Mouse (Mus musculus): ENCODE measurements around the gene Ppp2r5a. TPM values are rescaled to one million over a fixed set of nuclear protein-coding genes. Genes with fewer than 3 reads are reported as not detected.

Gene Ppp2r5a
- total RNA-seq, 2 experiments from 2014 or later: 225 TPM

GRCm38 (mm10) chr1:191380843-191381242 lies 22.2 kb downstream of the Ppp2r5a start:
- no peak for DNase-seq

- no peak for DNase-seq
Observed at GRCm38 (mm10) chr1:191378080-191378479, 25.0 kb downstream of the Ppp2r5a start.

- no peak for DNase-seq
Observed at GRCm38 (mm10) chr1:191375644-191375998, 27.5 kb downstream of the Ppp2r5a start.

GRCm38 (mm10) chr1:191374993-191375643 lies 28.0 kb downstream of the Ppp2r5a start:
- DNase-seq: no peak

GRCm38 (mm10) chr1:191369140-191369539 lies 33.9 kb downstream of the Ppp2r5a start:
- no peak for DNase-seq

- DNase-seq: no peak
Observed at GRCm38 (mm10) chr1:191368193-191368592, 34.9 kb downstream of the Ppp2r5a start.

- DNase-seq: peak; percentile 32
Observed at GRCm38 (mm10) chr1:191364477-191364876, 38.6 kb downstream of the Ppp2r5a start.

GRCm38 (mm10) chr1:191362412-191362811 lies 40.7 kb downstream of the Ppp2r5a start:
- no peak for DNase-seq

GRCm38 (mm10) chr1:191359478-191359877 lies 43.6 kb downstream of the Ppp2r5a start:
- no peak for DNase-seq

GRCm38 (mm10) chr1:191356936-191357335 lies 46.1 kb downstream of the Ppp2r5a start:
- no peak for DNase-seq

GRCm38 (mm10) chr1:191353836-191354235 lies 49.2 kb downstream of the Ppp2r5a start:
- DNase-seq: no peak

GRCm38 (mm10) chr1:191352786-191353488 lies 50.1 kb downstream of the Ppp2r5a start:
- DNase-seq: peak; percentile 75

- no peak for DNase-seq
Observed at GRCm38 (mm10) chr1:191350355-191350754, 52.7 kb downstream of the Ppp2r5a start.

GRCm38 (mm10) chr1:191349486-191350037 lies 53.5 kb downstream of the Ppp2r5a start:
- DNase-seq: no peak

GRCm38 (mm10) chr1:191348996-191349395 lies 54.1 kb downstream of the Ppp2r5a start:
- DNase-seq: no peak

GRCm38 (mm10) chr1:191348592-191348991 lies 54.5 kb downstream of the Ppp2r5a start:
- no peak for DNase-seq

GRCm38 (mm10) chr1:191347602-191348001 lies 55.5 kb downstream of the Ppp2r5a start:
- DNase-seq: no peak

GRCm38 (mm10) chr1:191340530-191340929 lies 62.5 kb downstream of the Ppp2r5a start:
- DNase-seq: no peak

GRCm38 (mm10) chr1:191339876-191340275 lies 63.2 kb downstream of the Ppp2r5a start:
- no peak for DNase-seq

GRCm38 (mm10) chr1:191334500-191334899 lies 68.6 kb downstream of the Ppp2r5a start:
- DNase-seq: no peak

GRCm38 (mm10) chr1:191330356-191330755 lies 72.7 kb downstream of the Ppp2r5a start:
- DNase-seq: no peak

- peak; percentile 60 for DNase-seq
Observed at GRCm38 (mm10) chr1:191328019-191328441, 75.0 kb downstream of the Ppp2r5a start.

- DNase-seq: no peak
Observed at GRCm38 (mm10) chr1:191327258-191327657, 75.8 kb downstream of the Ppp2r5a start.
